Mouse (Mus musculus) activated CD4-positive, CD25-positive, alpha-beta regulatory T cell (primary cell): ENCODE measurements around the gene Rhoh. TPM values are rescaled to one million over a fixed set of nuclear protein-coding genes. Genes with fewer than 3 reads are reported as not detected.

Source experiments
- polyA plus RNA-seq, 2 experiments: library from polyadenylated mRNA; unstranded; fragments of 100-300 nt; shearing (Covaris generic); gene quantifications; one replicate each; pipeline ENCODE4 v1.2.1; 2017

Rhoh gene
- polyA plus RNA-seq = 100 to 1,000 TPM; 180 to 324 TPM

DNA sequence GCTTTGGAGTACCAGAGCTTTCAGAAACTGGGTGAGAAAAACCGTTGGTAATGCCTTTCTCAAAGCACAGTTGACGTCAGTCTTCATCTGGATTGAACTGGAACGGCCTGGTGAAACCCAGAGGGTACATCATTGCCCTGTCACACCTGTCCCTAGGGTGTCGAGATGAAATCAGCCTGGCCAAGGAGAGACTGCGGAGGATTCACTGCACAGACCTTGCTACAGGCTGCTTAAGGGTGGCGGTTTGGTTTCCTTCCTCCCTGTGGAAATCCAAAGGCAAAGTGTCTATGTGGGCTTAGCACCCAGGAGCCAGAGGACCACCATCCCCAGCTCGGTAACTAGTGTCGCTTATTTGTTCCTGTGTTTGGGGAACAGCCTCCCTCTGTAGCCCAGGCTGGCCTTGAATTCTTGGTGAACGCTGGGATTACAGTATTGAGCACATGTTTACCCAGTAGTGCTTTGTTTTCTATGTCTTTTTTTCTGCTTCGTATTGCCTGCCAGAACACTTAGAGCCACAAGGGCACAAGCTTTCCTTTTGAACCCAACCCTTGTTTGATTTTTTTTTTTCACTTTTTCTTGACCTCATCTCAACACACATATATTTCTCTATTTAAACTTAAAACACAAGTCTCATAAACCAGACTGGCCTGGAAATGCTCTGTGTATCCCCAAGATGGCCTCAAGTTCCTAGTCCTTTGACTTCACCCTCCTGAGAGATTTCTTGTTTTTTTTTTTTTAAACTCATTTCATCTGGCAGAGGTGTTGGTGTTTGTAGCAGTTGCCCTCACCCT is at the start of gene Rhoh:
Gene Rhoh, plus strand, starts transcription at position 60 of the 791 bp plus-strand sequence.

DNA sequence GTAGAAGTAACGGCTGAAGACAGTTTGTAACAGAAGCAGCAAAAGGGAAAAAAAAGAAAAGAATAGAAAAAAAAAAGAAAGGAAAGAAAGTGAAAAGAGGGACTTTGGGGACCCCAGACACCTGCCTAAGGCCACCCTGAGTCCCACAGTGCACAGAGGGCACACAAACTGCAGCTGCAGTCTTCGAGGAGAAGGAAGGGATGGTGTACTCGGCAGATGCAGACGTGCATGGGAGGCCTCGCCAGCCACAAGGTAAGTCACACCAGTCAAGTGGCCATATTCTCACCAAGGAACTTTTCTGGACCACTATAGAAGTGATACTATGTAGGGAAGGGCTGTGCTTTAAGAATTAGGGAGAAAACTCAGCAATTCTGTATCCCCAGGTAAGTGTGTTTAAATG is 73.8 kb downstream of the Rhoh start, which contains the start of gene Chrna9:
Gene Chrna9, plus strand, starts transcription at position 139 of the 400 bp plus-strand sequence.

Other genes with a start within 250 kb of the Rhoh start
- gene Pds5a, start 162.9 kb upstream of the Rhoh start, polyA plus RNA-seq = 100 to 1,000 TPM; 110 to 158 TPM
- gene N4bp2, start 97.7 kb upstream of the Rhoh start, polyA plus RNA-seq = 10 to 100 TPM in 1 of 2 experiments, 1 to 10 TPM in 1; 9.6 to 15.6 TPM
- 1 to 10 TPM in 1 of 2 experiments, under 1 TPM in 1; 0.93 to 1.0 TPM for gene Chrna9, start 73.7 kb downstream of the Rhoh start, polyA plus RNA-seq
- gene 9130230L23Rik, start 143.1 kb downstream of the Rhoh start, polyA plus RNA-seq = under 1 TPM in 1 of 2 experiments, not detected in 1; 0.96 TPM